In genomic region chr19:56396227-56396626, GRCm38 (mm10) we compare ENCODE assay signal across 8 mouse cellular contexts. TPM values are rescaled to one million over a fixed set of nuclear protein-coding genes. Genes with fewer than 3 reads are reported as not detected.
DNase-seq lines count a peak whose midpoint lies in the region; ATAC-seq and TF ChIP-seq lines count a peak whose summit lies in the region.

No protein-coding gene starts in this region.

- H3K4me3 ChIP-seq in lung, adult 2 months (replicated peaks; ENCODE audit: extremely low read depth, low read depth, low read length), result peak overlapping the region; percentile 77
- H3K4me3 ChIP-seq in embryonic facial prominence, embryonic 14.5 days (ENCODE audit: low read depth, low read length), result peak overlapping the region; percentile 65
- peak overlapping the region; percentile 60 for H3K4me3 ChIP-seq in limb, embryonic 12.5 days (replicated peaks)
- H3K4me3 ChIP-seq in olfactory bulb, adult 2 months (ENCODE audit: insufficient read depth, low read depth, low read length), result peak overlapping the region; percentile 71; the same call in 1 of the 2 replicates

- H3K36me3 ChIP-seq in embryonic facial prominence, embryonic 14.5 days (ENCODE audit: control insufficient read depth, insufficient read depth, low read length), result no peaks in the 10 kb centered on the region
- H3K36me3 ChIP-seq in limb, embryonic 12.5 days, result no peaks in the 10 kb centered on the region

- no peak for TF ChIP-seq POLR2A in lung, adult 2 months (IDR thresholded peaks at IDR 0.05; ENCODE audit: borderline replicate concordance, extremely low read depth, low read depth, low read length)
- TF ChIP-seq POLR2A in olfactory bulb, adult 2 months (IDR thresholded peaks at IDR 0.05; ENCODE audit: insufficient read depth, low read depth, low read length), result no peak

- H3K4me1 ChIP-seq in lung, adult 2 months (ENCODE audit: control insufficient read depth, insufficient read depth, low read length), result peaks cover 11% of the 10 kb centered on the region; the same call in 1 of the 2 replicates
- peaks cover 13% of the 10 kb centered on the region; the same call in 1 of the 2 replicates for H3K4me1 ChIP-seq in embryonic facial prominence, embryonic 14.5 days (ENCODE audit: control insufficient read depth, insufficient read depth, low read length)
- H3K4me1 ChIP-seq in limb, embryonic 12.5 days (replicated peaks), result peaks cover 23% of the 10 kb centered on the region
- H3K4me1 ChIP-seq in olfactory bulb, adult 2 months (ENCODE audit: control insufficient read depth, insufficient read depth, low read length), result 0 out of 2 replicates have a peak, but pooled peaks cover 4% of the 10 kb centered on the region

- H3K4me2 ChIP-seq in embryonic facial prominence, embryonic 14.5 days (ENCODE audit: low read depth, low read length), result peak overlapping the region; percentile 95
- H3K4me2 ChIP-seq in limb, embryonic 12.5 days, result peak overlapping the region; percentile 84

- no peaks in the 10 kb centered on the region; the same call in 1 of the 2 replicates for H3K27me3 ChIP-seq in embryonic facial prominence, embryonic 14.5 days (replicated peaks; ENCODE audit: control insufficient read depth, insufficient read depth, low read length)
- H3K27me3 ChIP-seq in limb, embryonic 12.5 days, result peaks cover 18% of the 10 kb centered on the region

- 38% methylated on average over 12 of the region's 12 CpGs for whole genome bisulfite sequencing in lung, adult 2 months
- WGBS in embryonic facial prominence, embryonic 14.5 days, result 38% methylated on average over 12 of the region's 12 CpGs
- WGBS in limb, embryonic 12.5 days, result 41% methylated on average over 12 of the region's 12 CpGs
- 45% methylated on average over 12 of the region's 12 CpGs for WGBS in olfactory bulb, adult 2 months

- no peak for DNase-seq in lung, adult 2 months
- DNase-seq in lung, adult 18-20 months, result no peak
- DNase-seq in embryonic facial prominence, embryonic 14.5 days (ENCODE audit: low spot score), result no peak
- no peak for DNase-seq in gastrocnemius, postnatal 14 days
- DNase-seq in right cerebral cortex, postnatal 36 days (ENCODE audit: low spot score in 2 of 2), result no peak

- ATAC-seq in embryonic facial prominence, embryonic 14.5 days (ENCODE audit: low read depth), result no peak
- no peak for ATAC-seq in limb, embryonic 12.5 days (ENCODE audit: insufficient number of reproducible peaks, insufficient read depth, low FRiP score, low TSS enrichment, low read depth)
- no peak for ATAC-seq in erythroid progenitor cell, adult 5-6 weeks (replicated peaks; ENCODE audit: low FRiP score, poor library complexity, severe bottlenecking)

- H3K9ac ChIP-seq in embryonic facial prominence, embryonic 14.5 days (ENCODE audit: low read depth, low read length), result peak overlapping the region; percentile 76
- H3K9ac ChIP-seq in limb, embryonic 12.5 days (replicated peaks), result no peak overlapping the region

- intact Hi-C loops in gastrocnemius, postnatal 14 days (cut with DNase I; ENCODE audit: low total_unique reads), result no loop called here

- no peak for TF ChIP-seq CTCF in lung, adult 2 months (IDR thresholded peaks at IDR 0.05; ENCODE audit: insufficient read depth, low read length)
- no peak for TF ChIP-seq CTCF in olfactory bulb, adult 2 months (IDR thresholded peaks at IDR 0.05; ENCODE audit: insufficient read depth, low read depth, low read length)

- H3K27ac ChIP-seq in embryonic facial prominence, embryonic 14.5 days (replicated peaks; ENCODE audit: low read depth, low read length), result no peak overlapping the region
- no peak overlapping the region; the same call in 1 of the 2 replicates for H3K27ac ChIP-seq in limb, embryonic 12.5 days
- H3K27ac ChIP-seq in olfactory bulb, adult 2 months (ENCODE audit: insufficient read depth, low read depth, low read length), result no peak overlapping the region

- H3K9me3 ChIP-seq in embryonic facial prominence, embryonic 14.5 days (ENCODE audit: control insufficient read depth, low read length), result no peaks in the 10 kb centered on the region
- no peaks in the 10 kb centered on the region for H3K9me3 ChIP-seq in limb, embryonic 12.5 days

RNA-seq across cellular contexts. Expression of gene Casp7, which starts 0.7 kb away (rescaled TPM):
- 14.2 and 17.3 TPM in 2 replicates for polyA plus RNA-seq in lung, adult 2 months (2012; rRNA removed)
- 21.5 and 21.7 TPM in 2 replicates for polyA plus RNA-seq in embryonic facial prominence, embryonic 14.5 days (2014; fragmentation: Nextera tagmentation; extraction: Ambion mirVana)
- 29.8 and 31.5 TPM in 2 replicates for polyA plus RNA-seq in limb, embryonic 12.5 days (2016; fragmentation: Nextera tagmentation; extraction: Ambion mirVana)
- polyA plus RNA-seq in olfactory bulb, adult 2 months (2012; ENCODE audit: insufficient read depth, insufficient read length, low replicate concordance, missing spikeins), result not detected in 2 replicates
- 1 to 10 TPM; 6.2 to 7.7 TPM for total RNA-seq in gastrocnemius, postnatal 14 days (2021)
- 25.6 and 37.7 TPM in 2 replicates for total RNA-seq in erythroid progenitor cell, adult 5-6 weeks (2015; ENCODE audit: low replicate concordance)
- 14.0 and 35.9 TPM in 2 replicates for total RNA-seq in erythroid progenitor cell, adult 5-6 weeks (2017; ENCODE audit: low replicate concordance)

RNA-seq across cellular contexts. Expression of gene Nrap, which starts 6.4 kb away (rescaled TPM):
- polyA plus RNA-seq in lung, adult 2 months (2012; rRNA removed), result 1.3 and 9.4 TPM in 2 replicates
- 6.3 and 9.6 TPM in 2 replicates for polyA plus RNA-seq in embryonic facial prominence, embryonic 14.5 days (2014; fragmentation: Nextera tagmentation; extraction: Ambion mirVana)
- 0.38 and 0.61 TPM in 2 replicates for polyA plus RNA-seq in limb, embryonic 12.5 days (2016; fragmentation: Nextera tagmentation; extraction: Ambion mirVana)
- polyA plus RNA-seq in olfactory bulb, adult 2 months (2012; ENCODE audit: insufficient read depth, insufficient read length, low replicate concordance, missing spikeins), result not detected in 2 replicates
- 100 to 1,000 TPM; 506 to 571 TPM for total RNA-seq in gastrocnemius, postnatal 14 days (2021)
- total RNA-seq in erythroid progenitor cell, adult 5-6 weeks (2015; ENCODE audit: low replicate concordance), result not detected in 2 replicates
- not detected in 2 replicates for total RNA-seq in erythroid progenitor cell, adult 5-6 weeks (2017; ENCODE audit: low replicate concordance)

Comparison
In these comparisons a context has a peak if more than half of its experiments do, and no peak if none do; other contexts are left out.
1. RNA of gene Casp7, which starts 0.7 kb away (polyA plus RNA-seq): 29.8 to 31.5 TPM in limb, embryonic 12.5 days, 21.5 to 21.7 TPM in embryonic facial prominence, embryonic 14.5 days and 14.2 to 17.3 TPM in lung, adult 2 months; not detected in olfactory bulb, adult 2 months; every median in the first group is over 10 times any median in the second.
2. Peak in every context shown above with its lines, with median percentiles within 50 percentile points of each other: H3K4me3 ChIP-seq.